Mouse (Mus musculus) midbrain, postnatal 0 days (tissue): ENCODE data around the gene Crp. TPM values are rescaled to one million over a fixed set of nuclear protein-coding genes. Genes with fewer than 3 reads are reported as not detected.

Experiments used
- ATAC-seq: fragments of 200-750 bp; cut with Nextera tagmentation; 2 replicates; pipeline ENCODE4 v1.8.0; 2017; ENCODE audit warnings: moderate number of reproducible peaks, mild to moderate bottlenecking, moderate TSS enrichment, moderate library complexity; ENCODE audit not compliant: low FRiP score
- DNase-seq: peaks from one replicate; pipeline ENCODE4 v3.0.0-alpha.2; 2015; ENCODE audit warnings: low spot score
- H3K27ac ChIP-seq: fragments of 300-500 bp; sonication (generic); 2 replicates; pipeline ENCODE4 v1.5.1; 2014; ENCODE audit warnings: low read depth, mild to moderate bottlenecking, low read length, mixed read lengths
- H3K27me3 ChIP-seq: fragments of 300-500 bp; sonication (generic); 2 replicates; pipeline ENCODE4 v1.6.1; 2014; ENCODE audit warnings: low read length, control low read depth, mixed read lengths; ENCODE audit not compliant: insufficient read depth
- H3K36me3 ChIP-seq: fragments of 300-500 bp; sonication (generic); 2 replicates; pipeline ENCODE4 v1.6.1; 2014; ENCODE audit warnings: low read length, control low read depth, mixed read lengths; ENCODE audit not compliant: insufficient read depth
- H3K4me1 ChIP-seq: fragments of 300-500 bp; sonication (generic); 2 replicates; pipeline ENCODE4 v1.6.1; 2014; ENCODE audit warnings: mild to moderate bottlenecking, control low read depth, antibody characterized with exemption, low read length, mixed read lengths; ENCODE audit not compliant: insufficient read depth
- H3K4me2 ChIP-seq: fragments of 300-500 bp; sonication (generic); 2 replicates; pipeline ENCODE4 v1.6.1; 2014; ENCODE audit warnings: low read depth, mild to moderate bottlenecking, low read length, mixed read lengths; ENCODE audit not compliant: poor library complexity, severe bottlenecking
- H3K4me3 ChIP-seq: fragments of 300-500 bp; sonication (generic); 2 replicates; pipeline ENCODE4 v1.5.1; 2014; ENCODE audit warnings: low read depth, mild to moderate bottlenecking, low read length, moderate library complexity
- H3K9ac ChIP-seq: fragments of 300-500 bp; sonication (generic); replicated peaks from 2 replicates; pipeline ENCODE4 v1.6.1; 2014; ENCODE audit warnings: mild to moderate bottlenecking, low read length, moderate library complexity, mixed read lengths; ENCODE audit not compliant: poor library complexity, severe bottlenecking
- H3K9me3 ChIP-seq: fragments of 300-500 bp; sonication (generic); 2 replicates; pipeline ENCODE4 v1.6.1; 2016; ENCODE audit warnings: low read length, control low read depth
- CTCF ChIP-seq: IDR thresholded peaks from 2 replicates; pipeline ENCODE4 v1.5.1; 2016; ENCODE audit warnings: antibody characterized with exemption, mild to moderate bottlenecking
- WGBS: fragments of 180-500 bp; shearing (Covaris S2); extraction: QIAGEN DNeasy Blood & Tissue Kit; methylation state at CpG from one replicate; pipeline ENCODE4 v1.1.7; 2014; 5-methylcytosine and 5-hydroxymethylcytosine counted together
- polyA plus RNA-seq: library from polyadenylated mRNA; unstranded; fragments of >200 nt; fragmentation: Nextera tagmentation; extraction: Ambion mirVana; gene quantifications from 2 replicates; pipeline ENCODE4 v1.2.1, GENCODE M21; 2015
- total RNA-seq: library from RNA; depleted of rRNA; stranded (reverse); fragments of >200 nt; gene quantifications from 2 replicates; pipeline ENCODE4 v1.2.3, GENCODE M21; 2014

The Crp gene
- total and polyA plus RNA-seq, 2 experiments from 2014 or later: not detected

DNA sequence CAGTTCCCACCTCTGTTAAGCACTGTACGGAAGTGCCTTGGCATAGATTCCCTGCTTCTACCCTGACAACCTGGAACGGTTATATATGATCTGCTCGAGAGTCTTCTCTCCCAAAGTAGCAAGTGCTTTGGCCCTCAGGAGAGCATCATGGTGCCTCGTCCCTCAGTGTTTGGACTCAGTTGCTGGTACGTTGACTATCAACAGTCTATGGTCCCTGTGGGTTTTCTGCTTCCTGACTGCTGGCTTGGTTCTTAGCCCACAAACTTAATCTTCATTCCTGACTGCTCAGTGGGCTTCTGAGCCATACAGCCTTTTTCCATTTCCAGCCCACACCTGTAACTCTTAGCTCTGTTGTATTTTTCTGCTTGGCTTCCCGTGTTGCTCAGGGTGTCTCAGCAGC lies 44.0 kb upstream of the Crp start:
- DNase-seq: no peak
- Histone ChIP-seq H3K9me3 (no peaks in the 10 kb centered on the region), H3K9ac (no peak overlapping the region), H3K36me3 (no peaks in the 10 kb centered on the region), H3K4me3 (no peak overlapping the region), H3K27me3 (no peaks in the 10 kb centered on the region), H3K27ac (no peak overlapping the region), H3K4me2 (no peak overlapping the region), H3K4me1 (no peaks in the 10 kb centered on the region)
- 80% methylated on average over 6 of the region's 6 CpGs for WGBS
- ATAC-seq: no peak
- TF ChIP-seq CTCF: no peak

DNA sequence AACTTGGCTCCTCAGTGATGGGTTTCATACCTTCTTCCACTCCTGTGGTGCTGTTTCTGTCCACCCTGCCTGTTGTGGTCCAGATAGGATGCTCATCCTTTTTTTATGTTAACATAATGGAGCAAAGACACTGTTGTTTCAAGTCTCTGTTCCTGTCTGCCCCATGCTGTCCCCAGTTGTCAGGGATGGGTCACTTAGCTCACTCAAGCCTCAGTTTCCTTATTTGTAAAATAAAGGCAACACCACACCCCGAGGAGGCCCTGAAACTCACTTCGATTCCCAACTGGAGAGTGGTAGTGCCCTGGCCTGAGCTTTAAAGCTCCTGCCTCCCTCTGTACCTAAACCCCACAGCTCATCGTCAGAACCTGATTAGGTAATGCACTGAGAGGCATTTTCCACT lies 40.6 kb upstream of the Crp start:
- ATAC-seq (no peak), DNase-seq (no peak)
- 62% methylated on average over 3 of the region's 3 CpGs for WGBS
- no peaks in the 10 kb centered on the region for H3K36me3 ChIP-seq
- no peaks in the 10 kb centered on the region for H3K27me3 ChIP-seq
- no peaks in the 10 kb centered on the region for H3K9me3 ChIP-seq
- no peak for TF ChIP-seq CTCF
- no peaks in the 10 kb centered on the region for H3K4me1 ChIP-seq
- no peak overlapping the region for H3K4me2 ChIP-seq
- no peak overlapping the region for H3K27ac ChIP-seq
- H3K4me3 ChIP-seq: no peak overlapping the region
- no peak overlapping the region for H3K9ac ChIP-seq

DNA sequence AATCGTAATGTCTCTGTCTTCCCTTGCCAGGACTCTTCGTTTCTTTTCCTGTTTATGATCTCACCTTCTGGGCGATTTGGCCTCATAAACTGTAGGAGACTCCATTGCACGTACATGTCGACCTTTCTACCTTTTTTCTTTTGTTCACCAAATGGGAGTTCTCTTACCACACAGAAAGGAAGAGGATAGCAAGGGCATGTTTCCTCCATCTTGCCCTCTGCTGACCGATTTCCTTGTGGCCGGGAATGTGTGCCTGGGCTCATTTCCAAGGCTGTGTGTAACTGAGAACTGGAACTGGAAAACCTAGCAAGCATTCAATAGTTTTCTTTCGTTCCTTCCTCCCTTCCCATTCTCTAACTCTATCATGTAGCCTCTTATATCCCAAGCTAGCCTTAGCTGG lies 38.2 kb upstream of the Crp start:
- 86% methylated on average over 8 of the region's 8 CpGs for WGBS
- Histone ChIP-seq H3K4me2 (no peak overlapping the region), H3K9me3 (no peaks in the 10 kb centered on the region), H3K27me3 (no peaks in the 10 kb centered on the region), H3K36me3 (no peaks in the 10 kb centered on the region), H3K9ac (no peak overlapping the region), H3K4me3 (no peak overlapping the region), H3K4me1 (no peaks in the 10 kb centered on the region), H3K27ac (no peak overlapping the region)
- no peak for TF ChIP-seq CTCF
- no peak for ATAC-seq
- no peak for DNase-seq

DNA sequence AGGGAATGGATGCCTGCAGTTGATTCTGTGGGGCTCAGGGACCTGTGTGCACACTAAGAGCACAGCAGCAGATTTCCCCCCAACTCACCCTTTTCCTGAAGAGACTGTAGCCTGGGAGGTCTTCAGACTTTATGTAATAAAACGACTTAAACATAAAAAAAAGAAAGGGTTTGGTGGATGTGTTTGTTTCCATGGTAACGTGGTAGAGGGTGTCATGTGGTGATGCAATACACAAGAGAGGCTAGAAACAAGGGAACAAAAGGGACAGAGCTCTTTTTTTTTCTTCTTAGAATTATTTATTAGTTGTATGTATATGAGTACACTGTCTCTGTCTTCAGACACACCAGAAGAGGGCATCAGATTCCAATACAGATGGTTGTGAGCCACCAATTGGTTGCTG lies 32.4 kb upstream of the Crp start:
- peak; percentile 23; the same call in 1 of the 2 replicates for ATAC-seq
- DNase-seq: no peak

DNA sequence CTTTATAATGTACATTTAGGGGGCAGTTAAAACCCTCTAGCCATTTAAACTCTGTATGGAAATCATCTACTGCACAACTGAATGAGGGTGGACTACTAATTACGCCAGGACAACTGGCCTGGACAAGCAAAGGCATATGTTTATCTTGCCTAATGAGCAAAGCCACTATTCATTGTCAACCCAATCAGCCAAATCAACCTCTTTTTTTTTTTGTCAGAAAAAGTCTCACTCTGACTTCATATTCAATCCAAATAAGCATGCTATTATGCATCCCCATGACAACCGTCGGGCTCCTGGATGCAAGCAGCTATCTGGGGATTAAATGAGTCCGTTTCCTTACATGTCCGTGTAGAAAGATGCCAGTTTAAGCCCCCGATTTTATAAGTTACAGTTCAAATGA lies 30.3 kb upstream of the Crp start:
- Histone ChIP-seq H3K4me1 (no peaks in the 10 kb centered on the region), H3K9me3 (no peaks in the 10 kb centered on the region), H3K27me3 (no peaks in the 10 kb centered on the region), H3K36me3 (no peaks in the 10 kb centered on the region), H3K4me3 (no peak overlapping the region), H3K9ac (no peak overlapping the region), H3K4me2 (no peak overlapping the region), H3K27ac (no peak overlapping the region)
- 13% methylated on average over 6 of the region's 6 CpGs for WGBS
- no peak for TF ChIP-seq CTCF
- ATAC-seq (no peak; the same call in 1 of the 2 replicates), DNase-seq (peak; percentile 49)

More for the DNA sequence above, 32.4 kb upstream of the Crp start:
- Histone ChIP-seq H3K4me1 (no peaks in the 10 kb centered on the region), H3K9me3 (no peaks in the 10 kb centered on the region), H3K36me3 (no peaks in the 10 kb centered on the region), H3K27ac (no peak overlapping the region), H3K27me3 (no peaks in the 10 kb centered on the region), H3K4me2 (no peak overlapping the region), H3K4me3 (no peak overlapping the region), H3K9ac (no peak overlapping the region)
- peak; percentile 19; the same call in 1 of the 2 replicates for TF ChIP-seq CTCF
- WGBS: 52% methylated on average over 2 of the region's 2 CpGs

DNA sequence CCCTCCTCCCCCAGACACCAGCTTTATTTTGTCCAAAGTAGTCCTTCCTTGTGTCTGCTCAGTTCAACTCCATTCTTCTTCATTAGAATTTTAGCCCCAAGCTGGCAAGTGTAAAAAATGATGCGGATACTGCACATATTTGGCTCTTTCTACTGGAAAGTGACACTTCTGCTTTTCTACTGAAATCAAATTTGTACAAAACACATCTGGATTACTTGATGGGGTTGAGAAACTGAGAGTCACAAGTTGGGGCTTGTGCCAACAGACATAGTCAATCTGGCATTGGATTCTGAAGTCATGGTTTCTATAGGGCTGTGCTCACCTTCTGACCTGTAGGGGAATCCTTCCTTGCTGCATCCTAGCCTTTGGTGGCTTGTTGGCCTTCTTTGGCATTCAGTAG lies 27.1 kb upstream of the Crp start:
- TF ChIP-seq CTCF: no peak

More for the DNA sequence above, 27.1 kb upstream of the Crp start:
- DNase-seq (no peak), ATAC-seq (no peak)
- no peak overlapping the region for H3K4me2 ChIP-seq
- no peaks in the 10 kb centered on the region for H3K9me3 ChIP-seq
- no peak overlapping the region for H3K4me3 ChIP-seq
- H3K27me3 ChIP-seq: no peaks in the 10 kb centered on the region
- no peaks in the 10 kb centered on the region for H3K4me1 ChIP-seq
- 88% methylated on average over 1 of the region's 1 CpGs for WGBS
- no peak overlapping the region for H3K27ac ChIP-seq
- no peak overlapping the region for H3K9ac ChIP-seq
- H3K36me3 ChIP-seq: no peaks in the 10 kb centered on the region
